Mouse (Mus musculus) neutrophil, adult 5-6 weeks (primary cell): Measurements from ENCODE around the gene Olfr1131. TPM values are rescaled to one million over a fixed set of nuclear protein-coding genes. Genes with fewer than 3 reads are reported as not detected.
"Not testable (repeated sequence)": the region's sequence is repeated elsewhere in the genome, so short reads cannot be mapped to it uniquely, and the experiment has no call there.

Experiments used
- ATAC-seq: fragments of 151-379, 151-347 bp; 2 replicates; pipeline ENCODE4 v1.8.0; 2017; ENCODE audit warnings: mild to moderate bottlenecking, moderate TSS enrichment; ENCODE audit not compliant: insufficient number of reproducible peaks, poor library complexity, low FRiP score, severe bottlenecking; ENCODE audit errors: extremely low read depth
- total RNA-seq: library from RNA; stranded (forward); fragments of 200-1000 nt; gene quantifications from 2 replicates; pipeline ENCODE4 v1.2.3, GENCODE M21; 2017

Olfr1131 gene
- 0.49 TPM in 1 of 2 replicates, not detected in the other for total RNA-seq

DNA sequence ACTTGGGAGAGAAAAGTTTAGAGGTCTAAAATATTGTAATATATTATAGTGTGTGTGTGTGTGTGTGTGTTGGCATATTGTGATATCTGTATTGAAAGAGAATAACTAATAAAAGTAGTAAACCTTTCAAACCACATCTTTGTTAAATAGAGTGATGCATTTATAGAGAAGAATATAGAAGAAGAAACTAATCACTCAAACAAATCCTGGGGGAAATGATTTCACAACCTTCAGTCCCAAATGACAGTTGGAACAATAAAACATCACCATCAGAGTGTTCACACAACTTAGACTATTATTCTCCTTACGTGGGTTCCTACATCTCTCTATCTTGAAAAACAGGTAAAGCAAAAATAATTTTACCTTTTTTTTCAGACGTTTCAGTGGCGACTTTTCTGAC is at the start of gene Olfr1131:
Gene Olfr1131, plus strand, starts transcription at position 301 of the 400 bp plus-strand sequence.
- ATAC-seq: no peak

DNA sequence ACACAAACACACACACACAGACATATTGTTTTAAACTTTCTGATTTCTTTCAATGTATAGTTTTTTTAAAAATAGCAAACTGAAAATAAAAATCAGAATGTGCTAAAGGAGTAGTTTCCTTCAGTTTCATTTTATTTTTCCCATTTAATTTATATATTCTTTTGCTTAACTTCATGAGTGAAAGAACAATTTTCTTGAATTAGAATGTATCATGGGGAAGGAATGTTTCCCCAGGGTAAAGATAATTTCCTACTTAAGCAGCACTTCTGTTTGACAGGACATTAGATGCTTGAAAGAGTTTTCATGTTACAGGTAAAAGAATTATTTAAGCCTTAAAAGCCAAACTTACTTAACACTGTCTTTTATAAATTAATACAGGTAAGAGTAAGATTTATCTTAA is 21.0 kb upstream of the Olfr1131 start, which contains the start of gene Olfr1130:
Gene Olfr1130, plus strand, starts transcription at position 301 of the 400 bp plus-strand sequence.
- ATAC-seq: not testable (repeated sequence)

GRCm38 (mm10) chr2:87637435-87637834 is 10.5 kb downstream of the Olfr1131 start, which contains the start of gene Olfr1132:
Olfr1132 (minus strand) TSS chr2:87637535.
- ATAC-seq: no peak

DNA sequence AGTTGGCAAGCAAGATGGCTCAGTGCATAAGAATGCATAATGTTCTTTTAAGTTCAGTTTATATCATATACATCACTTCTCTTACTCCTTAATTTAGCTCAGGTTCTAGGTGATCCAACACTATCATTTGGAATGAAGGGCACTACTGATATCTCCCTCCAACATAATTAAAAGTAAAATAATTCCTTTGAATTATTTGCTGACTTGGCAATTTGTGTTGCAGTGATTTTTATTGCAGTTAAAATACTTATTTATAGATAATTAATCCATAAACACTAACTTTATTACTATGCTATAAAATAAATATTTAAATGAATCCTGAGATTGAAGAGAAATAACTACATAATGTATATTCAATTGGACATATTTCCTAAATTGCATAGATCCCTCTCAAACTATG is 15.5 kb downstream of the Olfr1131 start:
- no peak for ATAC-seq

DNA sequence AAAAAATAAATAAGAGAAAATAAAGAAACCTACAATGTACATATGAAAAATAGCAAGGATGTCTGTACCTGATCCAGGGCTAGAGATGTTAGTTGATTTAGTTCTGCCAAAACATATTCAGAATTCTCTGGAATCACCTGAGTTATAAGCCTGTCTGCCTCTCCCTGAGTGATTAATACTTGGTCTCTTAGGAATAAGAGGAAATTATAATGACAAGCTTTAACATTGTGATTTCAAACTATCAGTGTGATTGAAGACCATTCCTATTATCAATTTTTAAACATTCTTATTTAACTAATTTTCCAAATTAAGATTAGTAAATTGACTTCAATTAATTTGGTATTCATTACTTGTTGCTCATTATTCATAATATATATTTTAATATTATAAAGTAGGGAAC is 20.4 kb downstream of the Olfr1131 start, which contains the start of gene Olfr1133:
Gene Olfr1133, minus strand, starts transcription at position 101 of the 400 bp plus-strand sequence.
- ATAC-seq: no peak

DNA sequence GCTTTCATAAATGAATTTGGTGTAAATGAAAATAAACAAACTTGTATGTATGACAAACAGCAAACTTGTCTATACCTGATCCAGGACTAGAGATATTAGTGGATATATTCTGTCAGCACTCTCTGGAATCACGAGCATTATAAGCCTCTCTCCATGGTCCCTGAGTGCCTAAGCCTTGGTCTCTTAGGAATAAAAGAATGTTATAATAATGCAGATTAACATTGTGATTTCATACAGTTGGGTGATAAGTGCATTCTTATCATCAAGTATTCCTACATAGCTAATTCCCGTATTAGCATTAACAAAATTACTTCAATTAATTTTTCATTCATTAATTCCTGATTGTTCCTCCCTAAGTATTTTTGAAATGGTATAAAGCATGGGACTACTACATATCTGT is 31.5 kb downstream of the Olfr1131 start, which contains the start of gene Olfr1134:
Gene Olfr1134, minus strand, starts transcription at position 101 of the 400 bp plus-strand sequence.
- no peak for ATAC-seq

DNA sequence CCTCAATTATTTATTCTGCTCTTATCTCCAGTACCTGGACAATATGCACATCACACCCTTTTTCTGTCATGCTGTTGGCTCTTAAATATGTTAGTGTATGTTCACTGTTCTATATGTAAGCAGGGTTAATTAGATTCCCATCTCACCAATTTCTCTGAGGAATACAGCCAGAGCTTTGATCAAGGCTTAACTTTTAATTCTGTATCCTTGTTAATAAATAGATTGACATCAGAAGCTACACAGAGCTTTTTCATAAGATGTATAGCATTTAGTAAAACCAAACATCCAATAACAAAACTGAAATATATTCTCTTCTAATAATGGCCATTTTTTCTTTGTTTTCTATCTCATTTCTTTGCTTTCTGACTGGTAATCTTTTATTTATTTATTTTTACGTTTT is 46.7 kb downstream of the Olfr1131 start, which contains the start of gene Olfr1135:
Gene Olfr1135, minus strand, starts transcription at position 101 of the 400 bp plus-strand sequence.
- no peak for ATAC-seq

Other genes with a start within 250 kb of the Olfr1131 start
- gene Olfr1122, start 241.3 kb upstream of the Olfr1131 start, total RNA-seq: not detected in 2 replicates
- not detected in 2 replicates for gene Olfr1123, start 210.5 kb upstream of the Olfr1131 start, total RNA-seq
- gene Olfr1124, start 196.8 kb upstream of the Olfr1131 start, total RNA-seq: not detected in 2 replicates
- gene Olfr1126, start 173.1 kb upstream of the Olfr1131 start, total RNA-seq: not detected in 2 replicates
- not detected in 2 replicates for gene Pramel7, start 130.0 kb upstream of the Olfr1131 start, total RNA-seq
- not detected in 2 replicates for gene Pramel6, start 120.5 kb upstream of the Olfr1131 start, total RNA-seq
- not detected in 2 replicates for gene Olfr153, start 95.3 kb upstream of the Olfr1131 start, total RNA-seq
- not detected in 2 replicates for gene Olfr1128, start 81.6 kb upstream of the Olfr1131 start, total RNA-seq
- not detected in 2 replicates for gene Olfr1129, start 53.2 kb upstream of the Olfr1131 start, total RNA-seq
- gene Olfr1130, start 20.9 kb upstream of the Olfr1131 start, total RNA-seq: not detected in 2 replicates
- 0.12 TPM in 1 of 2 replicates, not detected in the other for gene Olfr1132, start 10.4 kb downstream of the Olfr1131 start, total RNA-seq
- gene Olfr1133, start 20.3 kb downstream of the Olfr1131 start, total RNA-seq: not detected in 2 replicates
- gene Olfr1134, start 31.4 kb downstream of the Olfr1131 start, total RNA-seq: not detected in 2 replicates
- gene Olfr1135, start 46.6 kb downstream of the Olfr1131 start, total RNA-seq: not detected in 2 replicates
- gene Olfr1136, start 66.8 kb downstream of the Olfr1131 start, total RNA-seq: not detected in 2 replicates
- gene Olfr1137, start 86.1 kb downstream of the Olfr1131 start, total RNA-seq: not detected in 2 replicates
- gene Olfr1138, start 112.9 kb downstream of the Olfr1131 start, total RNA-seq: not detected in 2 replicates
- gene Olfr1140, start 116.6 kb downstream of the Olfr1131 start, total RNA-seq: not detected in 2 replicates
- gene Olfr1141, start 126.9 kb downstream of the Olfr1131 start, total RNA-seq: not detected in 2 replicates
- gene Olfr152, start 152.4 kb downstream of the Olfr1131 start, total RNA-seq: not detected in 2 replicates
- not detected in 2 replicates for gene Olfr1143, start 173.5 kb downstream of the Olfr1131 start, total RNA-seq
- gene Olfr1145, start 182.7 kb downstream of the Olfr1131 start, total RNA-seq: not detected in 2 replicates
- not detected in 2 replicates for gene Olfr1148, start 203.4 kb downstream of the Olfr1131 start, total RNA-seq
- gene Olfr1150-ps1, start 216.9 kb downstream of the Olfr1131 start, total RNA-seq: not detected in 2 replicates
- gene Olfr1151, start 228.8 kb downstream of the Olfr1131 start, total RNA-seq: not detected in 2 replicates
- gene Olfr1152, start 239.4 kb downstream of the Olfr1131 start, total RNA-seq: not detected in 2 replicates